Comparison of ENCODE assay signal across 11 mouse cellular contexts in the genomic region with DNA sequence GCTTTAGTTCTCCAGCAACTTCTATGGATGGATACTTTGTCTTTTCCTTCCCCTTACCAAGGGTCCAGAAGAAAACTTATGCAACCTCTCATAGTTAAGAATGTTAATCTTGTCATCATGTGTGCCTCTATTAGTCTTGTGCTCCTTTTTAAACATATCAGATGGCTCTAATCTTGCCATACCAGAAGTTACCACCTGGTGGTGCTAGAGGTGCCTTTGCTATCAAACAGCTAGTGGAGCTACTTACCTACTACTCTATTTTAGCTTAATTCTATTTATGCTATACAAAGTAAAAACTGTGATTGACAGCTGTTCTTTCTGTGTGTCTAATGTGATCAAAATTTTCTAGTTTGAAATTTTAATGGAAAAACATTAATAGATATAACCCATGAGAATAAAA. TPM values are rescaled to one million over a fixed set of nuclear protein-coding genes. Genes with fewer than 3 reads are reported as not detected.
DNase-seq lines count a peak whose midpoint lies in the region; ATAC-seq and TF ChIP-seq lines count a peak whose summit lies in the region.
"Had no signal": no experiment of that assay in that cellular context is flagged by ENCODE, and none has a peak within 500 bp of the region (broad histone marks: within the 10 kb centered on the region; RNA-seq: fewer than 3 reads in every experiment).

No protein-coding gene starts in this region.

- H3K79me2 ChIP-seq in MEL (ENCODE audit: control insufficient read depth, insufficient read depth, low read length, poor library complexity), result no peaks in the 10 kb centered on the region

- no peaks in the 10 kb centered on the region for H3K4me1 ChIP-seq in hindbrain, embryonic 10.5 days (replicated peaks)
- H3K4me1 ChIP-seq in hindbrain, embryonic 13.5 days (replicated peaks), result no peaks in the 10 kb centered on the region
- no peaks in the 10 kb centered on the region for H3K4me1 ChIP-seq in MEL (ENCODE audit: control insufficient read depth in 1 of 2, insufficient read depth in 2 of 2, low read length in 2 of 2)
- H3K4me1 ChIP-seq: embryonic facial prominence, embryonic 12.5 days had no signal

- H3K4me2 ChIP-seq in hindbrain, embryonic 13.5 days, result no peak overlapping the region
- H3K4me2 ChIP-seq: embryonic facial prominence, embryonic 12.5 days had no signal

- no peaks in the 10 kb centered on the region for H3K27me3 ChIP-seq in hindbrain, embryonic 10.5 days (ENCODE audit: insufficient read depth, poor library complexity, severe bottlenecking)
- no peaks in the 10 kb centered on the region for H3K27me3 ChIP-seq in hindbrain, embryonic 13.5 days
- H3K27me3 ChIP-seq in MEL (ENCODE audit: control insufficient read depth in 1 of 2, insufficient read depth in 2 of 2, low read length in 2 of 2), result no peaks in the 10 kb centered on the region
- H3K27me3 ChIP-seq: embryonic facial prominence, embryonic 12.5 days had no signal

- TF ChIP-seq EP300 in MEL (IDR thresholded peaks at IDR 0.05; ENCODE audit: low read depth in 1 of 2, low read length in 2 of 2), result no peak

- H3K36me3 ChIP-seq in hindbrain, embryonic 10.5 days, result no peaks in the 10 kb centered on the region
- no peaks in the 10 kb centered on the region for H3K36me3 ChIP-seq in hindbrain, embryonic 13.5 days
- H3K36me3 ChIP-seq in MEL (ENCODE audit: control insufficient read depth in 1 of 2, insufficient read depth in 2 of 2, low read length in 2 of 2), result no peaks in the 10 kb centered on the region
- H3K36me3 ChIP-seq: embryonic facial prominence, embryonic 12.5 days had no signal

- peak; percentile 47 to 74 (median 71) for TF ChIP-seq CTCF in MEL (IDR thresholded peaks at IDR 0.05 in 2 of 3, conservative IDR thresholded peaks at IDR 0.05 in 1 of 3; ENCODE audit: control insufficient read depth in 1 of 3, insufficient read depth in 1 of 3, low read depth in 2 of 3, low read length in 3 of 3, poor library complexity in 1 of 3, severe bottlenecking in 1 of 3)

- H3K9me3 ChIP-seq in hindbrain, embryonic 10.5 days, result no peaks in the 10 kb centered on the region
- no peaks in the 10 kb centered on the region for H3K9me3 ChIP-seq in hindbrain, embryonic 13.5 days
- no peaks in the 10 kb centered on the region for H3K9me3 ChIP-seq in MEL (replicated peaks; ENCODE audit: insufficient read depth, low read length)
- H3K9me3 ChIP-seq: embryonic facial prominence, embryonic 12.5 days had no signal

- H3K9ac ChIP-seq in hindbrain, embryonic 13.5 days, result no peak overlapping the region
- no peak overlapping the region for H3K9ac ChIP-seq in MEL (ENCODE audit: control insufficient read depth, low read depth, low read length, poor library complexity, severe bottlenecking)
- H3K9ac ChIP-seq: embryonic facial prominence, embryonic 12.5 days had no signal

- H3K4me3 ChIP-seq in hindbrain, embryonic 10.5 days, result no peak overlapping the region
- no peak overlapping the region for H3K4me3 ChIP-seq in hindbrain, embryonic 13.5 days
- H3K4me3 ChIP-seq in MEL (ENCODE audit: control insufficient read depth in 1 of 2, insufficient read depth in 1 of 2, low read depth in 2 of 2, low read length in 2 of 2), result no peak overlapping the region
- H3K4me3 ChIP-seq: embryonic facial prominence, embryonic 12.5 days had no signal

- no peak for ATAC-seq in hindbrain, embryonic 13.5 days (ENCODE audit: low FRiP score)
- peak; percentile 42 to 63; a peak in 1 of 4 replicates for ATAC-seq in hematopoietic stem cell, adult 5-6 weeks (replicated peaks in 1 of 2; ENCODE audit: insufficient read depth in 1 of 2, low FRiP score in 2 of 2, low TSS enrichment in 1 of 2, low read depth in 1 of 2, poor library complexity in 2 of 2, severe bottlenecking in 2 of 2)

- TF ChIP-seq RAD21 in MEL (IDR thresholded peaks at IDR 0.05; ENCODE audit: low read depth, low read length), result peak; percentile 51

- peak; percentile 50 for DNase-seq in hindbrain, embryonic 10.5 days (ENCODE audit: low spot score)
- peak; percentile 66 for DNase-seq in MEL (ENCODE audit: low read depth, low spot score)
- DNase-seq in brain, embryonic 18.5 days (ENCODE audit: low read depth, low spot score), result peak; percentile 28
- DNase-seq in left cerebral cortex, adult 11 months (ENCODE audit: low spot score), result peak; percentile 9
- peak; percentile 11 for DNase-seq in retina, adult 2 months (ENCODE audit: low read depth, low spot score)
- DNase-seq in spleen, postnatal 14 days (ENCODE audit: low spot score in 2 of 2), result no peak

- no peak overlapping the region for H3K27ac ChIP-seq in hindbrain, embryonic 10.5 days
- no peak overlapping the region for H3K27ac ChIP-seq in hindbrain, embryonic 13.5 days
- H3K27ac ChIP-seq in MEL (ENCODE audit: control insufficient read depth, low read depth, low read length), result no peak overlapping the region
- H3K27ac ChIP-seq: embryonic facial prominence, embryonic 12.5 days had no signal

- TF ChIP-seq POLR2A in MEL (IDR thresholded peaks at IDR 0.05; ENCODE audit: control insufficient read depth in 1 of 2, insufficient read depth in 1 of 2, low read depth in 1 of 2, low read length in 2 of 2, poor library complexity in 1 of 2), result no peak

TF ChIP-seq in MEL, 35 proteins besides CTCF, POLR2A, EP300 and RAD21:
- TF ChIP-seq SMC3 (IDR thresholded peaks at IDR 0.05; ENCODE audit: low read depth, low read length) (peak; percentile 76), POLR2AphosphoS2 (IDR thresholded peaks at IDR 0.05; ENCODE audit: low read length) (no peak)

RNA-seq across cellular contexts. Expression of gene Lelp1, which starts 10.8 kb away (rescaled TPM):
- not detected in 2 replicates for polyA plus RNA-seq in hindbrain, embryonic 10.5 days (2016; fragmentation: Nextera tagmentation; extraction: Ambion mirVana)
- not detected in 2 replicates for polyA plus RNA-seq in hindbrain, embryonic 13.5 days (2015; fragmentation: Nextera tagmentation; extraction: Ambion mirVana)
- total RNA-seq in MEL (2012; rRNA removed), result not detected in 2 replicates
- not detected for polyA plus RNA-seq in MEL (2012; ENCODE audit: insufficient read depth in 1 of 2, insufficient read length in 2 of 2, low read depth in 1 of 2, low replicate concordance in 2 of 2, missing spikeins in 1 of 2)
- not detected in 2 replicates for total RNA-seq in hematopoietic stem cell, adult 5-6 weeks (2017)
- polyA plus RNA-seq: embryonic facial prominence, embryonic 12.5 days; liver, embryonic 16.5 days; stomach, embryonic 16.5 days had no signal

RNA-seq across cellular contexts. Expression of gene Prr9, which starts 29.6 kb away (rescaled TPM):
- not detected in 2 replicates for polyA plus RNA-seq in hindbrain, embryonic 10.5 days (2016; fragmentation: Nextera tagmentation; extraction: Ambion mirVana)
- polyA plus RNA-seq in hindbrain, embryonic 13.5 days (2015; fragmentation: Nextera tagmentation; extraction: Ambion mirVana), result not detected in 2 replicates
- not detected in 2 replicates for total RNA-seq in MEL (2012; rRNA removed)
- polyA plus RNA-seq in MEL (2012; ENCODE audit: insufficient read depth in 1 of 2, insufficient read length in 2 of 2, low read depth in 1 of 2, low replicate concordance in 2 of 2, missing spikeins in 1 of 2), result not detected
- total RNA-seq in hematopoietic stem cell, adult 5-6 weeks (2017), result not detected in 2 replicates
- polyA plus RNA-seq: embryonic facial prominence, embryonic 12.5 days; liver, embryonic 16.5 days; stomach, embryonic 16.5 days had no signal

Comparison
In these comparisons a context has a peak if more than half of its experiments do, and no peak if none do; other contexts are left out.
1. DNase-seq: peak in hindbrain, embryonic 10.5 days (single experiment), MEL (single experiment), brain, embryonic 18.5 days (single experiment), left cerebral cortex, adult 11 months (single experiment) and retina, adult 2 months (single experiment); none in spleen, postnatal 14 days (0 of 2).